Mouse (Mus musculus): ENCODE data around the gene Usp30. TPM values are rescaled to one million over a fixed set of nuclear protein-coding genes. Genes with fewer than 3 reads are reported as not detected.

The Usp30 gene
- polyA plus RNA-seq, 1 experiment = 10.9 TPM

GRCm38 (mm10) chr5:114173877-114174581 is 108.8 kb downstream of the Usp30 start:
- Histone ChIP-seq H3K36me3 (ENCODE audit: control insufficient read depth, insufficient read depth, low read length) (no peaks in the 10 kb centered on the region), H3K27me3 (ENCODE audit: control insufficient read depth, insufficient read depth, low read length) (no peaks in the 10 kb centered on the region), H3K27ac (ENCODE audit: insufficient read depth, low read depth, low read length) (no peak overlapping the region), H3K4me1 (ENCODE audit: control insufficient read depth, insufficient read depth, insufficient read length, low read length) (peaks cover 10% of the 10 kb centered on the region), H3K4me3 (ENCODE audit: low read depth, low read length) (no peak overlapping the region)
- WGBS = 13% methylated on average over 16 of the region's 16 CpGs
- TF ChIP-seq POLR2A (IDR thresholded peaks at IDR 0.05; ENCODE audit: low read depth, low read length) = no peak
- no peak for TF ChIP-seq CTCF (IDR thresholded peaks at IDR 0.05; ENCODE audit: extremely low read depth, insufficient read length, insufficient replicate concordance, low read depth, low read length)

Other genes with a start within 250 kb of the Usp30 start
- gene Selplg, start 232.8 kb upstream of the Usp30 start, polyA plus RNA-seq (2012; rRNA removed) = 31.5 and 52.3 TPM in 2 replicates
- 68.3 and 144 TPM in 2 replicates for gene Coro1c, start 156.7 kb upstream of the Usp30 start, polyA plus RNA-seq (2012; rRNA removed)
- 6.7 and 11.3 TPM in 2 replicates for gene Ssh1, start 71.6 kb upstream of the Usp30 start, polyA plus RNA-seq (2012; rRNA removed)
- 11.9 and 16.8 TPM in 2 replicates for gene Dao, start 61.8 kb upstream of the Usp30 start, polyA plus RNA-seq (2012; rRNA removed)
- gene Svop, start 26.1 kb downstream of the Usp30 start, polyA plus RNA-seq (2012; rRNA removed) = 0.15 and 0.42 TPM in 2 replicates
- gene Alkbh2, start 62.8 kb downstream of the Usp30 start, polyA plus RNA-seq (2012; rRNA removed) = 3.1 and 6.6 TPM in 2 replicates
- 4.8 and 6.7 TPM in 2 replicates for gene Ung, start 64.9 kb downstream of the Usp30 start, polyA plus RNA-seq (2012; rRNA removed)
- 3.1 and 5.9 TPM in 2 replicates for gene Acacb, start 81.1 kb downstream of the Usp30 start, polyA plus RNA-seq (2012; rRNA removed)
- 0.03 TPM in 1 of 2 replicates, not detected in the other for gene Foxn4, start 208.3 kb downstream of the Usp30 start, polyA plus RNA-seq (2012; rRNA removed)
- gene Myo1h, start 223.7 kb downstream of the Usp30 start, polyA plus RNA-seq (2012; rRNA removed) = 0.27 and 0.85 TPM in 2 replicates